Mouse (Mus musculus): ENCODE measurements around the gene Golph3l. TPM values are rescaled to one million over a fixed set of nuclear protein-coding genes. Genes with fewer than 3 reads are reported as not detected.
"Not testable (repeated sequence)": the region's sequence is repeated elsewhere in the genome, so short reads cannot be mapped to it uniquely, and the experiment has no call there.

Gene Golph3l
- polyA plus RNA-seq, 2 experiments, result 23.8 to 32.2 TPM

DNA sequence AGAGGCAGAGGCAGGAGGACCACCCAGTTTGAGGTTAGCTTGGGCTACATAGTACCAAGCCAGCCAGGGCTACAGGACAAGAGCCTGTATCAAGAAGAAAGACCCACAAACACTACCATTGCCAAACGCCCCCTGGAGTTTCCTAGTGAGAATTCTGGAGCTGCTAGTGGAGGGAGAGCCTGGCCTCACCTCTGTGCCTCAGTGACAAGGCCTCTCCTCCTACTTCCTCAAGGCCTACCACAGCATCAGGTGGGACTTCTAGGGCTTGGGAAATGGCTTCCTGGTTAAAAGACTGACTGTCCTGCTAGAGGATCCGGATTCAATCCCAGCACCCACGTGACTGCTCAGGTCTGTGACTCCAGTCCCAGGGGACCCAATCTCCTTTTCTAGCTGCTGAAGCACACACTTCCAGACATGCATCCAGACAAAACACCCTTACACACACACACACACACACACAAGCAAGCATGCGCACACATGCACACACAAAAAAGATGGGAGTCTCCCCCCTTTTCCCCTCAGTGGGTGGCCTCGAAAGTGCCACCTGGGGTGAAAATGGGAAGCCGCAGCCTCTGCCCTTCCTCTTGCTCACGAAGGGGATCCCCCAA lies 63.6 kb downstream of the Golph3l start:
- no peaks in the 10 kb centered on the region for H3K36me3 ChIP-seq (ENCODE audit: control insufficient read depth, insufficient read depth, low read length)
- no peak for TF ChIP-seq POLR2A (IDR thresholded peaks at IDR 0.05; ENCODE audit: borderline replicate concordance, extremely low read depth, insufficient read depth, insufficient read length)
- H3K4me3 ChIP-seq (replicated peaks; ENCODE audit: low read length), result no peak overlapping the region
- peaks cover 14% of the 10 kb centered on the region; the same call in 1 of the 2 replicates for H3K4me1 ChIP-seq (ENCODE audit: control insufficient read depth, insufficient read depth, low read length)
- 59% methylated on average over 7 of the region's 7 CpGs for WGBS
- ATAC-seq (ENCODE audit: low FRiP score, low read depth) (no peak), DNase-seq (ENCODE audit: low spot score) (no peak)
- no peaks in the 10 kb centered on the region for H3K9me3 ChIP-seq (ENCODE audit: control insufficient read depth, low read length)
- no peak overlapping the region for H3K4me2 ChIP-seq (replicated peaks; ENCODE audit: low read depth, low read length, severe bottlenecking)
- no peak overlapping the region for H3K9ac ChIP-seq (ENCODE audit: low read depth, low read length, severe bottlenecking)
- no peak overlapping the region for H3K27ac ChIP-seq (replicated peaks; ENCODE audit: low read depth, low read length)
- H3K27me3 ChIP-seq (ENCODE audit: control insufficient read depth, insufficient read depth, low read length), result no peaks in the 10 kb centered on the region

DNA sequence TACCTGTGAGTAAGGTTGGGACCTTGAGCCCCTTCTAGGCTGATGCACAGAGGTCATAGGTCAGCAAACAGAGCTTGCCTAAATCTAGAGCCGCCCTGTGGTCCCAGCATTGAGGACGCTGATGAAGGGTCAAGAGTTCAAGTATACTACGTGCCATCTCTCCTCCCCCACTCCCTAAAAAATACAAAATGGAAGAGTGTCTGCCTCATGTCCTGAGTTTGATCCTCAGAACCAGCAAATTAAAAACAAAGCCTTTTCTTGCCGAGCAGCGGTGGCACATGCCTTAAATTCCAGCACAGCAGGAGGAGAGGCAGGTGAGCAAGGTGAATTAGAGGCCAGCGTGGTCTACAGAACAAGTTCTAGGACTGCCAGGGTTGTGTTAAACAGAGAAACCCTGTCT lies 64.1 kb downstream of the Golph3l start:
- H3K9ac ChIP-seq (ENCODE audit: low read depth, low read length, severe bottlenecking), result no peak overlapping the region
- no peak overlapping the region for H3K4me3 ChIP-seq (replicated peaks; ENCODE audit: low read length)
- H3K36me3 ChIP-seq (ENCODE audit: control insufficient read depth, insufficient read depth, low read length), result no peaks in the 10 kb centered on the region
- peaks cover 14% of the 10 kb centered on the region; the same call in 1 of the 2 replicates for H3K4me1 ChIP-seq (ENCODE audit: control insufficient read depth, insufficient read depth, low read length)
- 18% methylated on average over 6 of the region's 6 CpGs for WGBS
- DNase-seq (ENCODE audit: low spot score), result no peak
- no peaks in the 10 kb centered on the region for H3K9me3 ChIP-seq (ENCODE audit: control insufficient read depth, low read length)
- H3K27ac ChIP-seq (replicated peaks; ENCODE audit: low read depth, low read length), result no peak overlapping the region
- no peak for ATAC-seq (ENCODE audit: low FRiP score, low read depth)
- no peaks in the 10 kb centered on the region for H3K27me3 ChIP-seq (ENCODE audit: control insufficient read depth, insufficient read depth, low read length)
- H3K4me2 ChIP-seq (replicated peaks; ENCODE audit: low read depth, low read length, severe bottlenecking), result no peak overlapping the region
- TF ChIP-seq POLR2A (IDR thresholded peaks at IDR 0.05; ENCODE audit: borderline replicate concordance, extremely low read depth, insufficient read depth, insufficient read length), result no peak

DNA sequence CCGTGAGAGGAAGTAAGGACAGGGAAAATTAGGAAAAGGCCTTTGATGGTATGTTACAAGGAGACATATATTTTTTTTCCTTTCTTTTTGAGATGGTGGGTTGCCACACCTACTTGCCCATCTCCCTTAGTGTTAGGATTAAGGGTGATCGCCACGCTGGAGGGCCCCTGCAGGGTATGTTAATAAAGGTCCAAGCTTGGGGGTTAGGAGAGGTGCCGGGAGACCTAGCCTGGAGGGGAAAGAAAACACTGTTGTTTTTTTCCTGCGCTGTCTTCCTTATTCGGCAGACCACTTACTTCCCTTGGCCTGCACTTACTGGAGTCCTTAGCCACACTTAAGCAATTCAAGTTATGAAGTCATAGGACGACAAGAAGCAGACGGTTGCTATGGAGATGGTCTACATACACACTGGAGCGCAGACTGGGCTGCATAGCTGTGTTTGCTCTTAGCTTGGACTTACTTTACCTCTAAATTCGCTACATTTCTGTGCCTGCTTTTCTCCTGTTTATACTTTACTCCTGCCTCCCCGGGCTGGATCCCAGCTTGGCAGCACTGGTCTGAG lies 64.8 kb downstream of the Golph3l start:
- no peak for ATAC-seq (ENCODE audit: low FRiP score, low read depth)
- H3K27ac ChIP-seq (replicated peaks; ENCODE audit: low read depth, low read length), result 0 out of 2 replicates have a peak overlapping the region, but pooled peaks have one; percentile 53
- peak; percentile 80 for DNase-seq (ENCODE audit: low spot score)
- 26% methylated on average over 11 of the region's 11 CpGs for WGBS
- no peak for TF ChIP-seq POLR2A (IDR thresholded peaks at IDR 0.05; ENCODE audit: borderline replicate concordance, extremely low read depth, insufficient read depth, insufficient read length)
- no peaks in the 10 kb centered on the region for H3K9me3 ChIP-seq (ENCODE audit: control insufficient read depth, low read length)
- no peaks in the 10 kb centered on the region for H3K36me3 ChIP-seq (ENCODE audit: control insufficient read depth, insufficient read depth, low read length)
- H3K9ac ChIP-seq (ENCODE audit: low read depth, low read length, severe bottlenecking), result no peak overlapping the region
- no peak overlapping the region for H3K4me3 ChIP-seq (replicated peaks; ENCODE audit: low read length)
- H3K4me2 ChIP-seq (replicated peaks; ENCODE audit: low read depth, low read length, severe bottlenecking), result no peak overlapping the region
- H3K4me1 ChIP-seq (ENCODE audit: control insufficient read depth, insufficient read depth, low read length), result peaks cover 14% of the 10 kb centered on the region; the same call in 1 of the 2 replicates
- H3K27me3 ChIP-seq (ENCODE audit: control insufficient read depth, insufficient read depth, low read length), result no peaks in the 10 kb centered on the region

DNA sequence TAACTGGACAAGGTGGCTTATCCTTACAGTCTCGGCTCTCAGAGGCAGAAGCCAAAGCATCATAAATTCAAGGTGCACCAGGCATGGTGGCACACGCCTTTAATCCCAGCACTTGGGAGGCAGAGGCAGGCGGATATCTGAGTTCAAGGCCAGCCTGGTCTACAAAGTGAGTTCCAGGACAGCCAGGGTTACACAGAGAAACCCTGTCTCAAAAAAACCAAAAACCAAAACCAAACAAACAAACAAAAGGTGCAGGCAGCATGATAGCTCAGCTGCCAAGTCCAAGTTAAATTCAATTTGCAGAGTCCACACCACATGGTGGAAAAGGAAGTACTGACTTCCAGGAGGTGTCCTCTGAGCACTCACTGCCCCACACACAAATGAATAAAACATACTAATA lies 65.6 kb downstream of the Golph3l start:
- peaks cover 14% of the 10 kb centered on the region; the same call in 1 of the 2 replicates for H3K4me1 ChIP-seq (ENCODE audit: control insufficient read depth, insufficient read depth, low read length)
- not testable (repeated sequence) for H3K36me3 ChIP-seq (ENCODE audit: control insufficient read depth, insufficient read depth, low read length); H3K9ac ChIP-seq (ENCODE audit: low read depth, low read length, severe bottlenecking); DNase-seq (ENCODE audit: low spot score); ATAC-seq (ENCODE audit: low FRiP score, low read depth); H3K27me3 ChIP-seq (ENCODE audit: control insufficient read depth, insufficient read depth, low read length); H3K4me2 ChIP-seq (replicated peaks; ENCODE audit: low read depth, low read length, severe bottlenecking); H3K9me3 ChIP-seq (ENCODE audit: control insufficient read depth, low read length); H3K27ac ChIP-seq (replicated peaks; ENCODE audit: low read depth, low read length); H3K4me3 ChIP-seq (replicated peaks; ENCODE audit: low read length)
- WGBS, result 90% methylated on average over 3 of the region's 3 CpGs

DNA sequence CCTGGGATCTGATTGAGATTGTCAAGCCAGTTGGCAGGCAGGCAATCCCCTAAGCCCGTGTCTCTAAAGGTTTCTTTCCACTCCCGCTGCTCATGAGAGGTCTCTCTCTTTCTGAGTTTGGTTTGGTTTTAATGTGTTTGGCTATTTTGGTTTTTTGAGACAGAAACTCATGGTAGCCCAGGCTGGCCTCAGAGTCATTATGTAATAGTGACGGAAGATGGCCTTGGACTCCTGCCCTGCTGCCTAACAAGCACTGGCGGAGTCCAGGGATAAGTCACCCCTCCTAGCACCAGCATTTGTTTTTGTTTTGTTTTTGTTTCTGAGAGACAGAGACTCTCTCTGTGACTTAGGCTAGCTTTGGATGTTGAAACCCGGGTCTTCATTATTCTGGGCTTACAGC lies 66.7 kb downstream of the Golph3l start:
- TF ChIP-seq POLR2A (IDR thresholded peaks at IDR 0.05; ENCODE audit: borderline replicate concordance, extremely low read depth, insufficient read depth, insufficient read length), result no peak
- DNase-seq (ENCODE audit: low spot score), result no peak
- no peaks in the 10 kb centered on the region for H3K27me3 ChIP-seq (ENCODE audit: control insufficient read depth, insufficient read depth, low read length)
- peaks cover 14% of the 10 kb centered on the region for H3K4me1 ChIP-seq (ENCODE audit: control insufficient read depth, insufficient read depth, low read length)
- no peaks in the 10 kb centered on the region for H3K9me3 ChIP-seq (ENCODE audit: control insufficient read depth, low read length)
- no peak overlapping the region for H3K4me3 ChIP-seq (replicated peaks; ENCODE audit: low read length)
- no peak overlapping the region for H3K27ac ChIP-seq (replicated peaks; ENCODE audit: low read depth, low read length)
- peaks cover 3% of the 10 kb centered on the region for H3K36me3 ChIP-seq (ENCODE audit: control insufficient read depth, insufficient read depth, low read length)
- no peak for ATAC-seq (ENCODE audit: low FRiP score, low read depth)
- WGBS, result 84% methylated on average over 5 of the region's 5 CpGs
- H3K9ac ChIP-seq (ENCODE audit: low read depth, low read length, severe bottlenecking), result no peak overlapping the region
- no peak overlapping the region for H3K4me2 ChIP-seq (replicated peaks; ENCODE audit: low read depth, low read length, severe bottlenecking)
